Comparison of ENCODE assay signal across 9 mouse cellular contexts in genomic region chr14:72447141-72448091, GRCm38 (mm10). TPM values are rescaled to one million over a fixed set of nuclear protein-coding genes. Genes with fewer than 3 reads are reported as not detected.
DNase-seq lines count a peak whose midpoint lies in the region; ATAC-seq and TF ChIP-seq lines count a peak whose summit lies in the region.
"Had no signal": no experiment of that assay in that cellular context is flagged by ENCODE, and none has a peak within 500 bp of the region (broad histone marks: within the 10 kb centered on the region; RNA-seq: fewer than 3 reads in every experiment).

No protein-coding gene starts in this region.

- in situ Hi-C loops in ES-E14 (cut with MboI; ENCODE audit: low sequenced_read_pairs in 2 of 2, unreplicated experiment in 2 of 2), result no loop called here

- no peaks in the 10 kb centered on the region for H3K27me3 ChIP-seq in hindbrain, embryonic 14.5 days (ENCODE audit: control insufficient read depth, insufficient read depth, low read length)
- no peaks in the 10 kb centered on the region for H3K27me3 ChIP-seq in hindbrain, embryonic 12.5 days
- no peaks in the 10 kb centered on the region for H3K27me3 ChIP-seq in limb, embryonic 11.5 days (ENCODE audit: control insufficient read depth, insufficient read depth, low read length)
- H3K27me3 ChIP-seq: embryonic facial prominence, embryonic 15.5 days had no signal

- TF ChIP-seq CTCF in olfactory bulb, adult 2 months (IDR thresholded peaks at IDR 0.05; ENCODE audit: insufficient read depth, low read depth, low read length), result peak; percentile 35; the same call in 1 of the 2 replicates

- no peak for ATAC-seq in hindbrain, embryonic 14.5 days (ENCODE audit: low FRiP score)
- ATAC-seq in hindbrain, embryonic 12.5 days (ENCODE audit: low FRiP score), result no peak
- ATAC-seq in limb, embryonic 11.5 days (ENCODE audit: insufficient number of reproducible peaks, low FRiP score, low TSS enrichment, low read depth), result no peak

- no peaks in the 10 kb centered on the region for H3K4me1 ChIP-seq in hindbrain, embryonic 14.5 days (replicated peaks; ENCODE audit: control insufficient read depth, insufficient read depth, low read length)
- no peaks in the 10 kb centered on the region for H3K4me1 ChIP-seq in hindbrain, embryonic 12.5 days
- peaks cover 0 to 2% of the 10 kb centered on the region in 2 experiments; a peak in 1 of 4 replicates for H3K4me1 ChIP-seq in ES-E14 (ENCODE audit: control insufficient read depth in 2 of 2, insufficient read depth in 2 of 2, low read length in 2 of 2, poor library complexity in 1 of 2)
- no peaks in the 10 kb centered on the region for H3K4me1 ChIP-seq in limb, embryonic 11.5 days (ENCODE audit: control insufficient read depth, insufficient read depth, low read length)
- peaks cover 5% of the 10 kb centered on the region for H3K4me1 ChIP-seq in olfactory bulb, adult 2 months (ENCODE audit: control insufficient read depth, insufficient read depth, low read length)
- H3K4me1 ChIP-seq: embryonic facial prominence, embryonic 15.5 days had no signal

- H3K4me2 ChIP-seq in hindbrain, embryonic 14.5 days (replicated peaks), result no peak overlapping the region
- no peak overlapping the region for H3K4me2 ChIP-seq in hindbrain, embryonic 12.5 days (replicated peaks)
- H3K4me2 ChIP-seq in limb, embryonic 11.5 days (ENCODE audit: low read depth, severe bottlenecking), result no peak overlapping the region
- H3K4me2 ChIP-seq: embryonic facial prominence, embryonic 15.5 days had no signal

- 69% methylated on average over 9 of the region's 9 CpGs for WGBS in hindbrain, embryonic 14.5 days
- WGBS in hindbrain, embryonic 12.5 days, result 56% methylated on average over 9 of the region's 9 CpGs
- WGBS in limb, embryonic 11.5 days, result 67% methylated on average over 9 of the region's 9 CpGs
- 71% methylated on average over 9 of the region's 9 CpGs for WGBS in olfactory bulb, adult 2 months

- no peak overlapping the region for H3K4me3 ChIP-seq in hindbrain, embryonic 14.5 days (replicated peaks; ENCODE audit: low read length)
- no peak overlapping the region for H3K4me3 ChIP-seq in hindbrain, embryonic 12.5 days
- H3K4me3 ChIP-seq in ES-E14 (ENCODE audit: insufficient read depth in 1 of 2, low read depth in 1 of 2, low read length in 2 of 2, poor library complexity in 1 of 2, severe bottlenecking in 1 of 2), result no peak overlapping the region
- no peak overlapping the region for H3K4me3 ChIP-seq in limb, embryonic 11.5 days (ENCODE audit: low read depth, low read length)
- H3K4me3 ChIP-seq in olfactory bulb, adult 2 months (ENCODE audit: insufficient read depth, low read depth, low read length), result no peak overlapping the region
- H3K4me3 ChIP-seq: embryonic facial prominence, embryonic 15.5 days had no signal

- intact Hi-C loops in heart, postnatal 10 days (cut with DNase I), result loop anchor here (1.0 kb wide), 1 partner anchor 70 kb away; no protein-coding TSS in a partner anchor

- H3K9ac ChIP-seq in hindbrain, embryonic 14.5 days, result no peak overlapping the region
- no peak overlapping the region for H3K9ac ChIP-seq in hindbrain, embryonic 12.5 days
- no peak overlapping the region for H3K9ac ChIP-seq in ES-E14 (ENCODE audit: insufficient read depth, low read depth, low read length, poor library complexity, severe bottlenecking)
- H3K9ac ChIP-seq in limb, embryonic 11.5 days (ENCODE audit: low read length), result no peak overlapping the region
- H3K9ac ChIP-seq: embryonic facial prominence, embryonic 15.5 days had no signal

- no peak overlapping the region for H3K27ac ChIP-seq in hindbrain, embryonic 14.5 days
- no peak overlapping the region for H3K27ac ChIP-seq in hindbrain, embryonic 12.5 days
- H3K27ac ChIP-seq in ES-E14 (ENCODE audit: insufficient read depth, low read depth, low read length, poor library complexity, severe bottlenecking), result no peak overlapping the region
- no peak overlapping the region for H3K27ac ChIP-seq in limb, embryonic 11.5 days (replicated peaks; ENCODE audit: low read depth, low read length)
- no peak overlapping the region for H3K27ac ChIP-seq in olfactory bulb, adult 2 months (ENCODE audit: insufficient read depth, low read depth, low read length)
- H3K27ac ChIP-seq: embryonic facial prominence, embryonic 15.5 days had no signal

- no peaks in the 10 kb centered on the region for H3K9me3 ChIP-seq in hindbrain, embryonic 14.5 days (ENCODE audit: control insufficient read depth, low read length)
- no peaks in the 10 kb centered on the region for H3K9me3 ChIP-seq in hindbrain, embryonic 12.5 days (replicated peaks)
- H3K9me3 ChIP-seq in ES-E14 (ENCODE audit: control insufficient read depth, insufficient read depth, low read depth, low read length), result no peaks in the 10 kb centered on the region
- no peaks in the 10 kb centered on the region for H3K9me3 ChIP-seq in limb, embryonic 11.5 days (ENCODE audit: control insufficient read depth, low read length)
- H3K9me3 ChIP-seq: embryonic facial prominence, embryonic 15.5 days had no signal

- TF ChIP-seq POLR2A in olfactory bulb, adult 2 months (IDR thresholded peaks at IDR 0.05; ENCODE audit: insufficient read depth, low read depth, low read length), result no peak

- no peaks in the 10 kb centered on the region for H3K36me3 ChIP-seq in hindbrain, embryonic 14.5 days (replicated peaks; ENCODE audit: control insufficient read depth, insufficient read depth)
- no peaks in the 10 kb centered on the region for H3K36me3 ChIP-seq in hindbrain, embryonic 12.5 days
- H3K36me3 ChIP-seq in ES-E14 (ENCODE audit: control insufficient read depth, insufficient read depth, low read length, poor library complexity, severe bottlenecking), result no peaks in the 10 kb centered on the region
- H3K36me3 ChIP-seq in limb, embryonic 11.5 days (ENCODE audit: control insufficient read depth, insufficient read depth, low read length), result no peaks in the 10 kb centered on the region
- H3K36me3 ChIP-seq: embryonic facial prominence, embryonic 15.5 days had no signal

- DNase-seq in hindbrain, embryonic 14.5 days (ENCODE audit: low spot score), result peak; percentile 36
- peak; percentile 42 for DNase-seq in ES-E14 (ENCODE audit: low read depth, low spot score)
- peak; percentile 12 for DNase-seq in c-Kit-positive CD71-negative TER-119-negative erythroid progenitor cells, embryonic 14.5 days (ENCODE audit: low read depth)
- DNase-seq in heart, postnatal 10 days, result peak; percentile 43 to 49
- peak; percentile 44 for DNase-seq in limb, embryonic 11.5 days (ENCODE audit: low spot score)
- no peak for DNase-seq in layer of hippocampus, adult 11-12 months (ENCODE audit: low spot score)

TF ChIP-seq in ES-E14, 5 proteins besides CTCF, POLR2A, EP300 and RAD21:
- TF ChIP-seq ZC3H11A (IDR thresholded peaks at IDR 0.05; ENCODE audit: borderline replicate concordance, low read depth, low read length), result peak; percentile 41; the same call in 1 of the 2 replicates
- TF ChIP-seq MAFK (IDR thresholded peaks at IDR 0.05; ENCODE audit: insufficient read depth, low read depth, low read length), result no peak

RNA-seq across cellular contexts. Expression of gene Gm9195, which starts 44.2 kb away (rescaled TPM):
- not detected in 2 replicates for polyA plus RNA-seq in hindbrain, embryonic 14.5 days (2014; fragmentation: Nextera tagmentation; extraction: Ambion mirVana)
- not detected in 2 replicates for polyA plus RNA-seq in hindbrain, embryonic 12.5 days (2016; fragmentation: Nextera tagmentation; extraction: Ambion mirVana)
- not detected in 2 replicates for total RNA-seq in ES-E14 (2012; rRNA removed)
- not detected for total RNA-seq in heart, postnatal 10 days (2021)
- polyA plus RNA-seq in limb, embryonic 11.5 days (2014; fragmentation: Nextera tagmentation; extraction: Ambion mirVana), result not detected in 2 replicates
- not detected in 2 replicates for polyA plus RNA-seq in olfactory bulb, adult 2 months (2012; ENCODE audit: insufficient read depth, insufficient read length, low replicate concordance, missing spikeins)
- polyA plus RNA-seq: embryonic facial prominence, embryonic 15.5 days had no signal
